Mouse (Mus musculus): ENCODE results near the gene Cux2.

DNA sequence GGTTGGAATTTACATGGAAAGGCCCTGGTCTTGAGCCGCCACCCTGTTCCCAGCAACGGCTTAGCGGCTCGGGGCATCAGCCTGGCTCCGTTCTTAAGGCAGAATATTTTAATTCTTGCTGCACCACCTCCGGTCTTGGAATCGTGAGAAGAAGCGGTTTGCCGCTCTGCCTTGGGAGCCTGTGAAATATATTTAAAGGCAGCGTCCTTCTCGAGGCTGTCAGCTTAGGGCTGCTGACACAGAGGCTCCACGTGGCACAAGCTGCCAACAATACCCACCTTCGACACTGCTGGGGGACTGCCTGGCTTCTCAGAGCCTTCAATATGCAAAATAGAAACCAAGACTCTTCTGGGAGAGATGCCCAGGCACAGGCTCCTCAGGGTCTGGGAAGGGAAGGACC is 18.7 kb upstream of the Cux2 start:
- TF ChIP-seq EP300 (IDR thresholded peaks at IDR 0.05) (no peak), CTCF (IDR thresholded peaks at IDR 0.05) (no peak)
